Mouse (Mus musculus) limb, embryonic 14.5 days (tissue): Measurements from ENCODE around the gene Wipf3. TPM values are rescaled to one million over a fixed set of nuclear protein-coding genes. Genes with fewer than 3 reads are reported as not detected.
A peak's percentile ranks its signal among the peaks of the same experiment; 100 is the strongest.

Source experiments
- ATAC-seq: fragments of 200-750 bp; cut with Nextera tagmentation; 2 replicates; pipeline ENCODE4 v1.8.0; 2017; ENCODE audit warnings: low read depth, moderate number of reproducible peaks, moderate TSS enrichment; ENCODE audit not compliant: low FRiP score
- DNase-seq: peaks from one replicate; pipeline ENCODE4 v3.0.0-alpha.2; 2015; ENCODE audit warnings: low spot score
- H3K27ac ChIP-seq: fragments of 300-500 bp; sonication (generic); replicated peaks from 2 replicates; pipeline ENCODE4 v1.5.1; 2014; ENCODE audit warnings: low read depth, mild to moderate bottlenecking, low read length, moderate library complexity, mixed read lengths
- H3K27me3 ChIP-seq: fragments of 300-500 bp; sonication (generic); 2 replicates; pipeline ENCODE4 v1.6.1; 2014; ENCODE audit warnings: low read length, mixed read lengths; ENCODE audit not compliant: control insufficient read depth, insufficient read depth
- H3K36me3 ChIP-seq: fragments of 300-500 bp; sonication (generic); 2 replicates; pipeline ENCODE4 v1.6.1; 2014; ENCODE audit warnings: mild to moderate bottlenecking, low read length, moderate library complexity, mixed read lengths; ENCODE audit not compliant: control insufficient read depth, insufficient read depth
- H3K4me1 ChIP-seq: fragments of 300-500 bp; sonication (generic); 2 replicates; pipeline ENCODE4 v1.6.1; 2014; ENCODE audit warnings: antibody characterized with exemption, low read length, mixed read lengths; ENCODE audit not compliant: control insufficient read depth, insufficient read depth
- H3K4me2 ChIP-seq: fragments of 300-500 bp; sonication (generic); replicated peaks from 2 replicates; pipeline ENCODE4 v1.6.1; 2014; ENCODE audit warnings: low read depth, mild to moderate bottlenecking, low read length, moderate library complexity; ENCODE audit not compliant: severe bottlenecking
- H3K4me3 ChIP-seq: fragments of 300-500 bp; sonication (generic); replicated peaks from 2 replicates; pipeline ENCODE4 v1.5.1; 2014; ENCODE audit warnings: low read length
- H3K9ac ChIP-seq: fragments of 300-500 bp; sonication (generic); 2 replicates; pipeline ENCODE4 v1.6.1; 2014; ENCODE audit warnings: mild to moderate bottlenecking, low read depth, low read length, moderate library complexity; ENCODE audit not compliant: severe bottlenecking
- H3K9me3 ChIP-seq: fragments of 300-500 bp; sonication (generic); 2 replicates; pipeline ENCODE4 v1.6.1; 2016; ENCODE audit warnings: low read length; ENCODE audit not compliant: control insufficient read depth
- POLR2A ChIP-seq: fragments of 200-500 bp; IDR thresholded peaks from 2 replicates; pipeline ENCODE4 v1.8.0; 2012; ENCODE audit warnings: inconsistent platforms, mild to moderate bottlenecking, moderate library complexity, borderline replicate concordance; ENCODE audit not compliant: insufficient read depth, insufficient read length; ENCODE audit errors: extremely low read depth
- WGBS: fragments of 180-500 bp; shearing (Covaris S2); extraction: QIAGEN DNeasy Blood & Tissue Kit; methylation state at CpG from one replicate; pipeline ENCODE4 v1.1.7; 2014; 5-methylcytosine and 5-hydroxymethylcytosine counted together
- polyA plus RNA-seq, 2 experiments: library from polyadenylated mRNA; depleted of rRNA in 1 of 2; stranded (reverse) in 1 of 2; unstranded in 1 of 2; fragments of >200 nt; fragmentation: Nextera tagmentation in 1 of 2; extraction: Ambion mirVana in 1 of 2; gene quantifications; 2 replicates each; pipeline versions ENCODE4 v1.2.1 to v1.2.3; 2012 to 2014

Wipf3 gene
- polyA plus RNA-seq, 2 experiments = 1.8 to 5.6 TPM

DNA sequence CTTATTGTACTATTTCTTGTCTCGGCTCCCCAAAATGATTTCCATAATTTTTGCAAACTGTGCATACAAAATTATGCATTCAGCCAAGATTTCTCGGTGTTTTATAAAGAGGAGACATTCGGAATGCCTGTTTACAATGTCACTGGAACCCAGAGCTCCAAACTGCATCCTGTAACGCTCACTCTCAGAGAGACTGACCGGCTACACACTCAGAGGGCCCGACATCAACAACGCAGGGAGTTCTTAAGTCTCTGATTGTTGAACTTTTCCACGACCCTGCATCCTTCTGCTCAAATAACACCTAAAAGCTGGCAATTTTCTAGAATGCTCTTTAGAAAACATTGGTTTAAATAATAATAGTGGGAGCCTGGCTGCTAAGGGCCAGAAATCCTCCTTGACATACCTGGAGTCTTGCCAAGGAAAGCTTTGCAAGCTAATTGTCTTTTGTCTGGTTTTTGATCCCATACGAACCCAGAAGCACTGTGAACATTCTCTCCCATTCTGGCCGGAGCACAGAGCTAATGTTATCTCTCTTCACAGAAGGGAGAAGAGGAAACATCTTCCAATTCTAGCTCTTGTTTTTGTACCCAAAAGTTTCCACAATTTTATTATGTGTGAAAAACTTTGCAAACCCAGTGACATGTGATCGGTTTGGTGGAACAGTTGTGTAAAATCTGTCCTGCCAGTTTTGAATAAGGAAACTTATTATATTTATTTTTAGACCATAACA, 30.0 kb upstream of the Wipf3 start:
- no peak overlapping the region for H3K27ac ChIP-seq
- no peaks in the 10 kb centered on the region for H3K36me3 ChIP-seq
- DNase-seq (no peak), ATAC-seq (no peak)
- H3K27me3 ChIP-seq = no peaks in the 10 kb centered on the region
- 0 out of 2 replicates have a peak, but pooled peaks cover 5% of the 10 kb centered on the region for H3K9me3 ChIP-seq
- no peak overlapping the region for H3K4me3 ChIP-seq
- peaks cover 5% of the 10 kb centered on the region; the same call in 1 of the 2 replicates for H3K4me1 ChIP-seq
- 57% methylated on average over 11 of the region's 11 CpGs for WGBS
- no peak overlapping the region for H3K4me2 ChIP-seq
- H3K9ac ChIP-seq = no peak overlapping the region
- TF ChIP-seq POLR2A = no peak

DNA sequence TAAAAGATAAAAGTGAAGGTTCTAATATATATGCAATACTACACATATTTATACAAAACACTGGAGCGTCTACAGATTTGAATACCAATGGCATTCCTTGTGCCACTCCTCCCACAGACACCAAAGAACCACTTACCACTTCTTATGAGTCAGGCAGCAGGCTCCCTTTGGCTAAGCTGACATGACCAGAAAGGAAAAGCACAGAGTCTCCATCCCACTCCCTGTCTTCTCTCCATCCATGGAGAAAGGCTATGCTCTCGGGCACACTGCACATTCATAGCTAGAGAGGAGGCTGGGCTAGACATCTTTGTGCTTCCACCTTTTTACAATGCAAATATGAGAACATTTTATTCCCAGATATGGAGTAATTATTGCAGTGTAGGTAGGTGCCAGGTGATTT, 27.9 kb upstream of the Wipf3 start:
- no peak for TF ChIP-seq POLR2A
- DNase-seq (no peak), ATAC-seq (no peak)
- Histone ChIP-seq H3K4me1 (no peaks in the 10 kb centered on the region), H3K27ac (no peak overlapping the region), H3K27me3 (no peaks in the 10 kb centered on the region), H3K9me3 (peaks cover 5% of the 10 kb centered on the region; the same call in 1 of the 2 replicates), H3K4me3 (no peak overlapping the region), H3K4me2 (no peak overlapping the region), H3K36me3 (no peaks in the 10 kb centered on the region), H3K9ac (no peak overlapping the region)
- 80% methylated on average over 2 of the region's 2 CpGs for WGBS

DNA sequence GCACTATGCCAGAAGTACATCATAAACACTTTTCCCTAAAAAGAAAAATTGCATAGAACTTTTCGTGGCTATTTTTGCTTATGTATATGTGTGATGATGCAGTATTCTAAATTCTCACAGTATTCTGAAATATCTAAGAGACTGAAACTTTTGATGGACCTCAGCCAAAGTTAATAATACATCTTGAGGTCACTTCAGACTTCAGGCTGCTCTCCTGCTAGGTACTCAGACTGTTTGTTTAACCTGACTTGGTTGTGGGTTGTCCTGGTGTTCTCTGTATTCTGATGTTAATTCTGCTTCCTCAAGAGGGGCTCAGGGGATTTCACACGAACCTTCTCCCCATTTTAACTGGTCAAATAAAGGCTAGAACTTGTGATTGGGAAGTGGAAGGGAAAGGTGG, 24.5 kb upstream of the Wipf3 start:
- WGBS = 57% methylated on average over 2 of the region's 2 CpGs
- H3K4me1 ChIP-seq = no peaks in the 10 kb centered on the region
- TF ChIP-seq POLR2A = no peak

DNA sequence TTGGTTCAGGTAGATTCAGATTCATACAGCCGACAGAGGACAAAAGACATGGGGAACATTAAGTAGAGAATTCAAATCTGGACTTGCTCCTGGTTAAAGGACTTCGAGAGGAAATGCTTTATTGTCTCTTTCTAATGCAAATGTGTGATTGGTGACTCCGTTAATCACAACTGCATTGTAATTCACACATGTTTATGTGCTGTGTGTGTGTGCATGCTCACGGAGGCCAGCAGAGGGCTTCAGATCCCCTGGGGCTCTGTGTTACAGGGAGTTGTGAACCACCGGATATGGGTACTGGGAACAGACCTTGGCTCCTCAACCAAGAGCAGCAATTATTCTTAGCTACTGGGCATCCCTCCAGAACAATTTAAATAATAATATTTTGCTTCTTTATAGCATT, 23.3 kb upstream of the Wipf3 start:
- Histone ChIP-seq H3K4me1 (no peaks in the 10 kb centered on the region), H3K4me2 (no peak overlapping the region), H3K27me3 (no peaks in the 10 kb centered on the region), H3K9ac (no peak overlapping the region), H3K9me3 (no peaks in the 10 kb centered on the region; the same call in 1 of the 2 replicates), H3K27ac (no peak overlapping the region), H3K4me3 (no peak overlapping the region), H3K36me3 (no peaks in the 10 kb centered on the region)
- TF ChIP-seq POLR2A = no peak
- no peak for DNase-seq
- ATAC-seq = no peak
- 89% methylated on average over 5 of the region's 5 CpGs for WGBS

More for the DNA sequence above, 24.5 kb upstream of the Wipf3 start:
- Histone ChIP-seq H3K36me3 (no peaks in the 10 kb centered on the region), H3K27me3 (no peaks in the 10 kb centered on the region), H3K9me3 (no peaks in the 10 kb centered on the region; the same call in 1 of the 2 replicates), H3K4me2 (no peak overlapping the region), H3K4me3 (no peak overlapping the region), H3K27ac (no peak overlapping the region), H3K9ac (no peak overlapping the region)
- no peak for DNase-seq
- no peak for ATAC-seq

DNA sequence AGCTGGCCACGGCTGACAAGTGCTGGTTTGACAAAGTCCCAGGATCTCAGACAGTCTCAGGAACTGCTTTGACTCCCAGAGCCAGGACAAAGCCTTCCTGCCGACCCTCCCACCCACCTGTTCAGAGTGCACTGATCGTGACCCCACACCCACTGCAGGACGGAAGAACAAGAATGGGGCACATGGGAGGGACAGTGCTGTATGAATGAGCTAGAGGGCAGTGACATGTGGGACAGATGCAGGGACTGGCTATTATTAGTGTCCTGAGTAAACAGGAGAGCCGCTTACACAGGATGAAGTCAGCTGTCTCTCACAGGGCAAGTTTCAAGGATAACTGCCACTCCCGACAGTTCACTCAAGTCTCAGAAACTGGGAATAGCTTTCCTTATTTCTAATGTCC, 20.1 kb upstream of the Wipf3 start:
- peak; percentile 80 for ATAC-seq
- DNase-seq = no peak

More for the DNA sequence above, 20.1 kb upstream of the Wipf3 start:
- H3K9me3 ChIP-seq = no peaks in the 10 kb centered on the region; the same call in 1 of the 2 replicates
- TF ChIP-seq POLR2A = no peak
- H3K4me1 ChIP-seq = no peaks in the 10 kb centered on the region
- H3K4me2 ChIP-seq = no peak overlapping the region
- no peak overlapping the region for H3K4me3 ChIP-seq
- H3K9ac ChIP-seq = no peak overlapping the region
- no peaks in the 10 kb centered on the region for H3K36me3 ChIP-seq
- 60% methylated on average over 6 of the region's 6 CpGs for WGBS
- no peak overlapping the region for H3K27ac ChIP-seq
- no peaks in the 10 kb centered on the region for H3K27me3 ChIP-seq
